Mouse (Mus musculus) midbrain, embryonic 16.5 days (tissue): Measurements from ENCODE around the gene Hbq1b. TPM values are rescaled to one million over a fixed set of nuclear protein-coding genes. Genes with fewer than 3 reads are reported as not detected.

ENCODE experiments used
- ATAC-seq: fragments of 200-750 bp; cut with Nextera tagmentation; 2 replicates; pipeline ENCODE4 v1.8.0; 2017; ENCODE audit warnings: moderate TSS enrichment
- H3K27ac ChIP-seq: fragments of 300-500 bp; sonication (generic); 2 replicates; pipeline ENCODE4 v1.5.1; 2014; ENCODE audit warnings: mild to moderate bottlenecking, low read length, mixed read lengths
- H3K27me3 ChIP-seq: fragments of 300-500 bp; sonication (generic); 2 replicates; pipeline ENCODE4 v1.6.1; 2014; ENCODE audit warnings: low read depth, low read length, mixed read lengths; ENCODE audit not compliant: control insufficient read depth, insufficient read depth
- H3K36me3 ChIP-seq: fragments of 300-500 bp; sonication (generic); 2 replicates; pipeline ENCODE4 v1.6.1; 2014; ENCODE audit warnings: mild to moderate bottlenecking, low read length, moderate library complexity, mixed read lengths; ENCODE audit not compliant: control insufficient read depth, insufficient read depth
- H3K4me1 ChIP-seq: fragments of 300-500 bp; sonication (generic); 2 replicates; pipeline ENCODE4 v1.6.1; 2014; ENCODE audit warnings: mild to moderate bottlenecking, low read length, mixed read lengths; ENCODE audit not compliant: control insufficient read depth, insufficient read depth
- H3K4me2 ChIP-seq: fragments of 300-500 bp; sonication (generic); 2 replicates; pipeline ENCODE4 v1.6.1; 2014; ENCODE audit warnings: mild to moderate bottlenecking, low read length, mixed read lengths
- H3K4me3 ChIP-seq: fragments of 300-500 bp; sonication (generic); 2 replicates; pipeline ENCODE4 v1.5.1; 2014; ENCODE audit warnings: low read depth, mild to moderate bottlenecking, low read length, moderate library complexity, mixed read lengths
- H3K9ac ChIP-seq: fragments of 300-500 bp; sonication (generic); 2 replicates; pipeline ENCODE4 v1.6.1; 2014; ENCODE audit warnings: low read depth, low read length, mixed read lengths
- H3K9me3 ChIP-seq: fragments of 300-500 bp; sonication (generic); replicated peaks from 2 replicates; pipeline ENCODE4 v1.6.1; 2014; ENCODE audit warnings: mild to moderate bottlenecking, low read length, mixed read lengths; ENCODE audit not compliant: control insufficient read depth, poor library complexity, severe bottlenecking
- WGBS: fragments of 180-500 bp; shearing (Covaris S2); extraction: QIAGEN DNeasy Blood & Tissue Kit; methylation state at CpG from one replicate; pipeline ENCODE4 v1.1.7; 2014; 5-methylcytosine and 5-hydroxymethylcytosine counted together
- polyA plus RNA-seq: library from polyadenylated mRNA; unstranded; fragments of >200 nt; fragmentation: Nextera tagmentation; extraction: Ambion mirVana; gene quantifications from 2 replicates; pipeline ENCODE4 v1.2.1, GENCODE M21; 2015

The Hbq1b gene
- polyA plus RNA-seq, 1 experiment from 2014 or later: 1.5 TPM

DNA sequence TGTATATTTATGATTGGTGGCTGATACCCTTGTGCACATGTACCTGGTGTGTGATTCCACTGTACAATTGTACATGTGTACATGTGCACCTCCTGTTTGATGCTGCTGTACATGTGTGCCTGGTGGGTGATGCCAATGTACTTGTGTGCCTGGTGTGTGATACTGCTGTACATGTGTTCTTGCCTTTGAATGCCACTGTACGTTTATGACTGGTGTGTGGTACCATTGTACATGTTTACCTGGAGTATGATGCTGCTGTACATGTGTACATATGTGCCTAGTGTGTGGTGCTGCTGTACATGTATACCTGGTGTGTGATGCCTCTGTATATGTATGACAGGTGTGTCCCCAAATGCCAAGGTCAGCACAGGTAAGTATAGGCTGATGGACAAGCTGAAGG, 14.7 kb downstream of the Hbq1b start:
- WGBS: 72% methylated on average over 1 of the region's 1 CpGs
- H3K36me3 ChIP-seq: no peaks in the 10 kb centered on the region
- no peak overlapping the region for H3K9ac ChIP-seq

DNA sequence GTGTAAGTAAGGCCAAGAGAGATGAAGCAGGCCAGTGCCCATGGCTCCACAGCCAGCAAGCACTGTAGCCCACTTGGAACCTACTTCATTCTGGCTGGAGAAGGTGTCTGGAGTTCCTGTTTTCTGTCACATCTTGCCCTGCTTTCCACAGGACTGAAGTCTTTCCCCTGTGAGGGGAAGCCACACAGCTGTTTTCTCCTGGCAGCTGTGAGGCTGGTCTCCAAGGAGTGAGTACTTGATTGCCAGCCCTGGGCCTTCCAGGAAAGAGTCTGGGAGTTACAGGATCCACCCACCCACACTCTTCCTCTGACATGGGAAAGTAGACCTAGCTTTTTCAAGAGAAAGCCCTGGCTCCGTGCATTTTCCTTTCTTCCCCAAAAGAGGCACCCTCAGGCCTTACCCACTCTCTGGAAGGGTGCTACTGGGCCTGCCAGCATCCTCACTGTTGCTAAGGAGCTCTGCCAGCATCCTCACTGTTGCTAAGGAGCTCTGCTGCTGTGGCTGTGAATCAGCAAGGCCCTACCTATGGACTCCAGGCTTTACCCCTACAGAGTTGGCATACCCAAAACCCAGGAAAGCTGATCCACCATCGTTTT, 16.2 kb downstream of the Hbq1b start:
- Histone ChIP-seq H3K27ac (no peak overlapping the region; the same call in 1 of the 2 replicates), H3K4me1 (peaks cover 6% of the 10 kb centered on the region), H3K9me3 (no peaks in the 10 kb centered on the region), H3K9ac (no peak overlapping the region), H3K4me2 (no peak overlapping the region), H3K4me3 (no peak overlapping the region), H3K36me3 (no peaks in the 10 kb centered on the region), H3K27me3 (no peaks in the 10 kb centered on the region)
- WGBS: 54% methylated on average over 2 of the region's 2 CpGs
- peak; percentile 80; the same call in 1 of the 2 replicates for ATAC-seq

More for the DNA sequence above, 14.7 kb downstream of the Hbq1b start:
- no peak for ATAC-seq
- Histone ChIP-seq H3K9me3 (no peaks in the 10 kb centered on the region), H3K27ac (no peak overlapping the region), H3K4me1 (peaks cover 6% of the 10 kb centered on the region), H3K27me3 (no peaks in the 10 kb centered on the region), H3K4me2 (no peak overlapping the region), H3K4me3 (no peak overlapping the region)

DNA sequence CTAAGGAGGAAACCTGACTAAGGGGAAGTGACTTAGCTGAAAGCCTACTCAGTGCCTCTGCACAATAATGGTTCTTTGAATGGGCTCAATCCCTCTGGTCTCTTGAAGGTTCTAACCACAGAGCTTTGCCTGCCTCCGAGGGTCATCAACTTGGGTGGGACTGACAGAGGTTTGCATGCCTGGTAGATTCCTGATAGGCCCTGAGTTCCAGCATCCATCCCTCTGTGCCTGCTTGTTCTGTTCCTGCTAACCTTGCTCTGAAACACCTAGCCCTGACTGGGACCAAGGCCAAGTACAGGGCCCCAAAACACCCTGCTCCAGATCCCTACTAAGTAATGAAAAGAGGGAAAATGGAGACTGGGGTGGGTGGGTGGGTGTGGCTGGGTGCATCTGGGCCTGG, 16.7 kb downstream of the Hbq1b start:
- no peaks in the 10 kb centered on the region for H3K9me3 ChIP-seq

DNA sequence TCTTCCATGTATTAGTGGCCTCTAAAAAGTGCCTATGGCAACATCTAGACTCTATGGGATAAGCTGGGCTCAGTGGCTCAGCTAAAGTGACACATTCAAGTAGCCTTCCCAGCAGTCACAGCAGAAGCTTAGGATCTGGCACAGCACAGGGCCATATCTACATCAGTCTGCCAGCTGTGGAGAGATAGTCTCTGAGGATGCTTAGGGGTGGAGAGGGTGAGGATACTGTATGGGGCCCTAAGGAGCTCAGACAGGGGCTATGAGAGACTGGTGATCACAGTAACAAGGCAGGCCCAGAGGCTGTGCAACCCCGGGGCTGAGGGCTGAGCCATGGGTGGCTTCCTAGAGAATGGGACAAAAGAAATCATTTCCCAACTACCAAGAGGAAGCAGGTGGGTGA, 20.2 kb downstream of the Hbq1b start:
- Histone ChIP-seq H3K4me2 (no peak overlapping the region), H3K27me3 (no peaks in the 10 kb centered on the region), H3K4me3 (no peak overlapping the region), H3K9me3 (no peaks in the 10 kb centered on the region), H3K27ac (no peak overlapping the region), H3K4me1 (peaks cover 6% of the 10 kb centered on the region), H3K9ac (no peak overlapping the region), H3K36me3 (no peaks in the 10 kb centered on the region)
- ATAC-seq: no peak
- WGBS: 75% methylated on average over 1 of the region's 1 CpGs

More for the DNA sequence above, 16.7 kb downstream of the Hbq1b start:
- no peak overlapping the region; the same call in 1 of the 2 replicates for H3K27ac ChIP-seq
- ATAC-seq: no peak
- H3K4me3 ChIP-seq: no peak overlapping the region
- peaks cover 6% of the 10 kb centered on the region for H3K4me1 ChIP-seq
- H3K4me2 ChIP-seq: no peak overlapping the region
- H3K36me3 ChIP-seq: no peaks in the 10 kb centered on the region
- H3K9ac ChIP-seq: no peak overlapping the region
- WGBS: 77% methylated on average over 1 of the region's 1 CpGs
- H3K27me3 ChIP-seq: no peaks in the 10 kb centered on the region

DNA sequence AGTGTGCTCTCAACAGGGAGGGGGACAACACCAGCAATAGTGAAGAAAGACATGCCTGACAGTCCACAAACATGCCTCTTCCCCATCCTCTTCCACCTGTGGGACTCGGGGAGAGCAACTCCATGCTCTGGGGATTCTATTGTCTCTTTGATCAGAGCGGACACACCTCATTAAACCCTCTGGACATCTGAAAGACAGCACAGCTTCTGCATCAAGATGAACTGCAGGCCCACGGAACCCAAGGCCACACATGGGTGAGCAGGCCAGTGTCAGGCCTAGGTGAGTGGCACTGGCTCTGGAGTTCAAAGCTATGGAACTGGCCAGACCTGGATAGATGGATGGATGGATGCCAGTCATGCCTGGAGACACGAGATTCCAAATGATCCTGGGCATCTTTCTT, 22.7 kb downstream of the Hbq1b start:
- Histone ChIP-seq H3K9me3 (no peaks in the 10 kb centered on the region), H3K27me3 (no peaks in the 10 kb centered on the region), H3K36me3 (no peaks in the 10 kb centered on the region), H3K4me1 (no peaks in the 10 kb centered on the region), H3K4me2 (no peak overlapping the region), H3K9ac (no peak overlapping the region), H3K27ac (no peak overlapping the region), H3K4me3 (no peak overlapping the region)
- no peak for ATAC-seq
- 35% methylated on average over 4 of the region's 4 CpGs for WGBS

DNA sequence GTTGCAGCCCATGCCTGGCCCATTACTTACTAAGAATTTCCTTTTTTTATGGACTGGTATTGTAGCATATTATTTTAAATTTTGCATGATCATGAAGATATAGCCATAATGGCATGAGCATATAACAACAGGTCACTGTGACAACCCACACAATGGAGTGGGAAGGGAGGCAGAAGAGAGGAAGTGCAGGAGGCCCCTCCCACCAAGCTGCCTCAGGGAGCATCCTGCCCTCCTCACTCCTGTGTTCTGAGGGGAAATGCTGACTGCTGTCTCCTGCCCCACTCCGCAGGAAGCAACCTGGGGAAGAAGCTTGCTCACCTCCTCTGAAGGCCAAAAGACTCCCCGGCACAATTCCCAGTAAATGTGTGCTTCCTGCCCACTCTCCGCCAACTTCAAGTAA, 23.2 kb downstream of the Hbq1b start:
- WGBS: 75% methylated on average over 3 of the region's 3 CpGs
- no peak overlapping the region for H3K9ac ChIP-seq
- H3K4me3 ChIP-seq: no peak overlapping the region
- H3K9me3 ChIP-seq: no peaks in the 10 kb centered on the region
- no peaks in the 10 kb centered on the region for H3K27me3 ChIP-seq
- no peak overlapping the region for H3K27ac ChIP-seq
- no peaks in the 10 kb centered on the region for H3K4me1 ChIP-seq
- no peaks in the 10 kb centered on the region for H3K36me3 ChIP-seq
- ATAC-seq: no peak
- H3K4me2 ChIP-seq: no peak overlapping the region

DNA sequence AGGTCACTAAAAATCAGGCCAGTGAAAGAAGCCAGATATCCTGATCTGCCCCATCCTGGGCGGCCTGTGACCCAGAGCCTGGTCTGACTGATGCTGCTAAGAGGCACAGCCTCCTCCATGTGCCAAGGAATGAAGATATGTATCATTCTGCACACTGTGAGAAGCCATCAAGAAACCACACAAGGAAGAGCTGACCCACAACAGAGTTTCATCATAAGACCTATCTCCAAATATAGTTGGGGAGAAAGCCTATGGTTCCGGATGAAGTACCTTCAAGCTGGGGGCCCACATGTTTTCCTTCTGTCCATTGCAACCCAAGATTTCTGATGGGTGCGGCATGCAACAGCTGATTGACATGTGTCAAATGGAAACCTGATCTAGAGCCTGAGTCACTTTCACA, 29.2 kb downstream of the Hbq1b start:
- no peaks in the 10 kb centered on the region for H3K9me3 ChIP-seq
- H3K9ac ChIP-seq: no peak overlapping the region
- no peak overlapping the region for H3K4me2 ChIP-seq
- H3K27me3 ChIP-seq: no peaks in the 10 kb centered on the region
- no peaks in the 10 kb centered on the region for H3K4me1 ChIP-seq
- H3K27ac ChIP-seq: no peak overlapping the region
- no peaks in the 10 kb centered on the region for H3K36me3 ChIP-seq
- WGBS: 84% methylated on average over 3 of the region's 3 CpGs
- no peak overlapping the region for H3K4me3 ChIP-seq
- ATAC-seq: no peak

DNA sequence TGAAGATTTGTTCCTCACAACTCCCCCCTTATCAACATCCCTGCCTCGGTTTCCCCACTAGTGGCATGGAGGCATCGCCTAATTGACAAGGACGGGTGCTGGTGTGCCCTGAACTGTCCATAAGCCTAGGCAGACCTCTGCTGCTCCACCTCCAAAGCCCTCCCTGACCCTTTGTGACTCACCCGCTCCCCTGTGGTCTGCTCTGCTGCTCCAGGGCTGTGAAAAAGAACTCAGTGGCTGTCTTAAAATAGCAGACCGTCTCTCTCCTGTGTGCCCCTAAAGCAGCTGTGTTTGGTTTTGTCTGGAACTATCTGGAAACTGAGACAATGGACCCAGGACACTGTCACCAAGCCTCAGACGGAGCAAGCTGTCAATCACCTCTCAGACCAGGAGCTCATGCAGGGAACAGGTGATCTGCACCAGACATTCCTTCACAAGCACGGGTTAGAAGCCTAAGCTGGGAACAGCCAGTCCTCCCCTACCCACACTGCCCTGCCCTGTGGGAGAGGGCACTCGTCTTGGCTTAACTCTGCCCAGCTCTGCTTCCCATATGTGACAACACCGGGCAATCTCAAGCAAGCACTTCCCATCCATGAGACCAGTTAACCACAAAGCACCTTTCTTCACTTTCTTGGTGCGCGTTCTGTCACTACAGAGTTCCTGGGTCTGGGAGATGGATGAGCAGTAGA, 33.9 kb downstream of the Hbq1b start:
- Histone ChIP-seq H3K4me1 (no peaks in the 10 kb centered on the region), H3K4me3 (no peak overlapping the region), H3K27me3 (no peaks in the 10 kb centered on the region), H3K36me3 (no peaks in the 10 kb centered on the region), H3K9me3 (no peaks in the 10 kb centered on the region), H3K4me2 (no peak overlapping the region), H3K9ac (no peak overlapping the region), H3K27ac (no peak overlapping the region)
- no peak for ATAC-seq
- 65% methylated on average over 11 of the region's 11 CpGs for WGBS

DNA sequence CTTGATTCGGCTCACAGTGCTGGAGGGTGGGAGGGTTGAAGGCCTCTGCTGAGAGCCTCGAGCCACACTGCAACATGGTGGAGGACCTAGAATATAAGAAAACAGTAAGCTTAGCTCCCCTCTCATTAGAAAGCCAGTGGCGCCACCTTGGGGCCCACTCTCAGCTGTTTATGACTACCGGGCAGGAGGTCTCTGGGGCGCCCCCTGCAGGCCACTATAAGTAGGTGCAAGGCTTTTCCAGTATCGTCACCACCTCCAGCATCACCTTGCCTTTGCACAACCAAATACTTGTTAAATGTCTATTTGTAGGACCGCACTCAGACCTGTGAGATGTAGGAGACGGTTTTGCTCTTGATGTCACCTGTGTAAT, 34.4 kb downstream of the Hbq1b start:
- no peak overlapping the region for H3K9ac ChIP-seq
- no peak overlapping the region for H3K4me3 ChIP-seq
- no peak overlapping the region for H3K27ac ChIP-seq
- no peaks in the 10 kb centered on the region for H3K36me3 ChIP-seq
- H3K9me3 ChIP-seq: no peaks in the 10 kb centered on the region
- no peak overlapping the region for H3K4me2 ChIP-seq
- no peaks in the 10 kb centered on the region for H3K4me1 ChIP-seq
- H3K27me3 ChIP-seq: no peaks in the 10 kb centered on the region
- WGBS: 33% methylated on average over 8 of the region's 8 CpGs
- no peak for ATAC-seq
